Mouse (Mus musculus) cerebellum, postnatal 25 days (tissue): Measurements from ENCODE around the gene Gm44596.

Experiments used
- DNase-seq, 2 experiments: peaks; one replicate each; pipeline ENCODE4 v3.0.0; 2021; ENCODE audit warnings: mixed read lengths in 2 of 2

Gene Gm44596

GRCm38 (mm10) chr6:128375192-128375591 lies at the start of gene Gm44596, which contains the start of gene Tex52:
Gene Gm44596 (plus strand): TSS chr6:128375503.
Gene Tex52 (plus strand): TSS chr6:128375456.
- DNase-seq: no peak

- DNase-seq: peak; percentile 80 to 90
Measured at GRCm38 (mm10) chr6:128334397-128335124, 40.7 kb upstream of the Gm44596 start.

- DNase-seq: no peak
Measured at GRCm38 (mm10) chr6:128337467-128337866, 37.8 kb upstream of the Gm44596 start.

- DNase-seq: no peak
Measured at GRCm38 (mm10) chr6:128338876-128339275, 36.4 kb upstream of the Gm44596 start.

GRCm38 (mm10) chr6:128341956-128342723 lies 33.2 kb upstream of the Gm44596 start:
- DNase-seq: no peak

GRCm38 (mm10) chr6:128345623-128346022 lies 29.7 kb upstream of the Gm44596 start:
- no peak for DNase-seq

- no peak for DNase-seq
Measured at GRCm38 (mm10) chr6:128346782-128347181, 28.5 kb upstream of the Gm44596 start.

- peak in 1 of 2 experiments; percentile 22 for DNase-seq
Measured at GRCm38 (mm10) chr6:128349711-128350110, 25.6 kb upstream of the Gm44596 start.

- no peak for DNase-seq
Measured at GRCm38 (mm10) chr6:128354140-128354539, 21.2 kb upstream of the Gm44596 start.

- DNase-seq: peak in 1 of 2 experiments; percentile 53
Measured at GRCm38 (mm10) chr6:128355201-128355681, 20.1 kb upstream of the Gm44596 start.

- DNase-seq: peak; percentile 97 to 99
Measured at GRCm38 (mm10) chr6:128355726-128356416, 19.4 kb upstream of the Gm44596 start, which contains the start of gene Tulp3. Gene Tulp3 (minus strand): TSS chr6:128355851.

GRCm38 (mm10) chr6:128358999-128359398 lies 16.3 kb upstream of the Gm44596 start:
- DNase-seq: peak; percentile 80 to 84

GRCm38 (mm10) chr6:128361901-128362300 lies 13.4 kb upstream of the Gm44596 start:
- no peak for DNase-seq

- DNase-seq: peak; percentile 87 to 92
Measured at GRCm38 (mm10) chr6:128362381-128363006, 12.8 kb upstream of the Gm44596 start, which contains the start of the genes Rhno1 and Foxm1. Gene Rhno1 (minus strand): TSS chr6:128362911. Gene Foxm1 (plus strand): TSS chr6:128362967.

GRCm38 (mm10) chr6:128363007-128363825 lies 12.1 kb upstream of the Gm44596 start:
- no peak for DNase-seq

GRCm38 (mm10) chr6:128364721-128365120 lies 10.6 kb upstream of the Gm44596 start:
- no peak for DNase-seq

- DNase-seq: no peak
Measured at GRCm38 (mm10) chr6:128366466-128366865, 8.8 kb upstream of the Gm44596 start.

GRCm38 (mm10) chr6:128370040-128370439 lies 5.3 kb upstream of the Gm44596 start:
- no peak for DNase-seq

GRCm38 (mm10) chr6:128376371-128377085 lies 1.2 kb downstream of the Gm44596 start:
- no peak for DNase-seq

GRCm38 (mm10) chr6:128379636-128380035 lies 4.3 kb downstream of the Gm44596 start:
- no peak for DNase-seq
